Mouse (Mus musculus) olfactory bulb, adult 2 months (tissue): ENCODE data around the gene Nrp1.

Experiments
- CTCF ChIP-seq: fragments of 200-500 bp; IDR thresholded peaks from 2 replicates; pipeline ENCODE4 v1.5.1; 2012; ENCODE audit warnings: low read depth, mild to moderate bottlenecking, low read length, moderate library complexity; ENCODE audit not compliant: insufficient read depth
- POLR2A ChIP-seq: fragments of 200-500 bp; IDR thresholded peaks from 2 replicates; pipeline ENCODE4 v1.6.1; 2012; ENCODE audit warnings: mild to moderate bottlenecking, low read depth, low read length, moderate library complexity; ENCODE audit not compliant: insufficient read depth

DNA sequence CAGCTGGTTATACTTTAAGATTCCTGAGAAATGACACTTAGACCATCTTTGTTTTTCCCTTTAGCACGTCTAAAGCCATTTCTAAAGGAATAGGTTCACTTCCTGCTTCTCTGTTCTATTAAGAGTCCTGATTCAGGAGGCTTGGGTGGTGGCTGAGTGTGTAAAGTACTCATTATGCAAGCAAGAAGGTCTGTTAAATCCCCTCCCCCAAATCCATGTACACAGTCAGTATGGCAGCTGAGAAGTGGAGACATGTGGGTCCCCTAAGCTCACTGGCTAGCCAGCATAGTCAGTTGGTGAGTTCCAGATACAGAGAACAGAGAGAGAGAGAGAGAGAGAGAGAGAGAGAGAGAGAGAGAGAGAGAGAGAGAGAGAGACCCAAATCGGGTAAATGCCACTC lies 116.2 kb downstream of the Nrp1 start:
- TF ChIP-seq POLR2A = no peak
- TF ChIP-seq CTCF = no peak
